Mouse (Mus musculus): ENCODE results near the gene Fam69b.

Fam69b gene

GRCm38 (mm10) chr2:26627921-26628739 lies at the start of gene Fam69b:
Gene Fam69b (plus strand): TSS chr2:26628457.
- DNase-seq = peak; percentile 99

- DNase-seq = no peak
These were observed 48.5 kb upstream of the Fam69b start, which contains the start of gene Egfl7 for GRCm38 (mm10) chr2:26579714-26580113. Gene Egfl7 (plus strand): TSS chr2:26580014.

DNA sequence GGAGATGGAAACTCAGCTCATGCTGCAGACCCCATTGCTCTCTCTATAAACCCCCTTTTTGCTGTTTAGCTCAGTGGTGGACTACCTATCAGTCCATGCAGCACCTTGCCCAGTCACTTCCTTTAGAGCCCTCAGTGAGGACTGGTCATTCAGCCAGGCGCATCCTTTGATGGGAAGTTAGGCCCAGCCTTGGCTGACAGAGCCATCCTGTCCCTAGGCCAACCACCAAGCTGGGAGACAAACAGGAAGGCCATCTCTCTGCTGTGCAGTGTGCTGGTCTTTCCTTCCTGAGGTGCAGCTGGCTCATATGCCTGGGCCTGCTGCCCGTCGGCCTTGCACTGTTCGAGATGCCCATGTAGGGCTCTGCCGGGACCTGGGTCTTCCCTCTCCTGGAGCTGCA lies 47.5 kb upstream of the Fam69b start:
- peak; percentile 97 for DNase-seq

GRCm38 (mm10) chr2:26582203-26582602 lies 46.1 kb upstream of the Fam69b start:
- DNase-seq = peak; percentile 98

DNA sequence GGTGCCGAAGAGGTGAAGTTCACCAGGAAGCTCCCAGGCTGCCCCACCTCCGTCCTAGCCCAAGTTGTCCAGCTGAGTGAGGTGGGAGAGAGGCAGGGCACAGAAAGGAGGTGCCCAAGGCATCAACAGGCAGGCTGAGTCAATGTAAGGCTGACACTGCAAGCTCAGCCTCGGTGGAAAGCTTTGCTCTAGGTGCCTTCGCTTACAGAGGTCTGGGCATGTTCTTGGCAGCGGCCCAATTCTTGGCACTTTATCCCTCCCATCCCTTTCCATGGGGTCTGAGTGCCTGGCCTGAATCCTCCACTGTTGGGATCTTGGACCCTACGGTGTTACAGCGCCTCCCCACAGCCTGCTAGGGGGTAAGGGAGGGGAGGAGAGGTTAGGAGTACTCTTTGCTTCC lies 45.5 kb upstream of the Fam69b start:
- DNase-seq = peak; percentile 96

- peak; percentile 100 for DNase-seq
These were observed 44.6 kb upstream of the Fam69b start for GRCm38 (mm10) chr2:26583640-26584039.

DNA sequence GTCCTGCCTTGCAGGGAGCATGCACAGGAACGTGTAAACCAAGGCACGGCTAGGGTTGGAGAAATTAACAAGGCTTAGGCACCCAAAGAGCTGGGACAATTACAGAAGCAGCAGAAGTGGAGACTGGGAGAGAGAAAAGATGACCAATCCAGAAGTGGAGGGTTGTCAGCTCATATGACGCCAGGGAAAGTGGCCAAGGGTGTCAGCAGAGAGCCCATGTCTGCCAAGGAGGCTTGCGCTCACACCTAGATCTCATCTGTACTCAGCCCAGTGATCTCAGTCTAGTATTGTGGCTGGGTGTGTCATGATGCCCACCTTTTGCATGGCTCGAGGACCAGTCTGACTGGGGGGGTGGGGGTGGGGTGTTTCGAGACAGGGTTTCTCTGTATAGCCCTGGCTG lies 42.5 kb upstream of the Fam69b start:
- peak; percentile 95 for DNase-seq

- DNase-seq = peak; percentile 97
These were observed 41.8 kb upstream of the Fam69b start, which contains the start of gene Gm20532 for GRCm38 (mm10) chr2:26586294-26587043. Gene Gm20532 (plus strand): TSS chr2:26586639.

DNA sequence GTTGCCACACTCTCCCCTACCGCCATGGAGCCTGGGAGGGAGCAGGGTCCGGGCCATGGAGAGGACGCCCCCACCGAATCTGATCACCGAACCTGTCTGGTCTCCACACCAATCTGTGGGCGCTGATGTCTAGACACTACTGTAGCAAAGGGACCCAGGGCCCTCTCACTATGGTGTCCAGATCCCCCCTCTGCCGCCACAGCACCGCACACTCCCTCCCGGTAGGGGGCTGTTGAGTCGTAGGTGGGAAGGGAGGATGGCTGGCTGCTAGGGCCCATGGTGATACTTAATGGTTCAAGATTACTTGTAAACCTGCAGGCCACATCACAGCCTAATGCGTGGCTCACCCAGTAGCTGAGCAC lies 41.2 kb upstream of the Fam69b start:
- no peak for DNase-seq

DNA sequence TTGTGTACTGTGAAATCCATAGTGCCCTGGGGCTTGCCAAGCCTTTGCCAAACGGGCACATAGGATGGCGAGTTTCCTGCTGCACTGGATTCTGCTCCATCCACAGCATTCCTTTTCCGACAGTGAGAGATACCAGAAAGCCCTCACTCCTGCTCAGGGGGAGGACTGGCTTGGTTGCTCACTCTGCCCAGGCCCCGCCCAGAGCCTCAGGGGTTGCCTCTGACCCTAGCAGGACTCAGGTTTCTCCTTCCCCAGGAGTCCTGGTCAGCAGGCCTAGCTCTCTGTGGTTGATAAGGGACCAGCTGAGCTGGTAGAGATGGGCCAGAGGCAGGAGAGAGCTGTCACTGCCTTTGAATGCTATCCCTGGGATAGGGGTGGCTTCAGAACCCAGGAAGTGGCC lies 39.7 kb upstream of the Fam69b start:
- DNase-seq = no peak

DNA sequence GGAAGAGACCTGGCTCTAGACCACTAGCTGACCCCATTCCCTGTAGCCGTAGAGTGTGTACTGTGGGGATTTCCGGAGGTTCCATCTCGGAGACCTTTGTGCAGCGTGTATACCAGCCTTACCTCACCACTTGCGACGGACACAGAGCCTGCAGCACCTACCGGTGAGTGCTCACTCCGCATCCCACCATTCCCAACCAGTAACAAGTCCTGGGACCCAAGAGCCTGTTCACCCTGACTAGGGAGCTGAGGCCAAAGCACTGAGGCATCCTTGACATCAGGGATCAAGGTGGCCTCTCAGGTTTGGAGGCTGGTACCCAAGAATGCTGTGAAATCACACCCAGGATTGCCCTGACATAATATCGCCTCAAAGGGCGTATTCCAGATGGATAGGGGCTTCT lies 39.0 kb upstream of the Fam69b start:
- DNase-seq = peak; percentile 95

GRCm38 (mm10) chr2:26590282-26590681 lies 38.0 kb upstream of the Fam69b start:
- no peak for DNase-seq

DNA sequence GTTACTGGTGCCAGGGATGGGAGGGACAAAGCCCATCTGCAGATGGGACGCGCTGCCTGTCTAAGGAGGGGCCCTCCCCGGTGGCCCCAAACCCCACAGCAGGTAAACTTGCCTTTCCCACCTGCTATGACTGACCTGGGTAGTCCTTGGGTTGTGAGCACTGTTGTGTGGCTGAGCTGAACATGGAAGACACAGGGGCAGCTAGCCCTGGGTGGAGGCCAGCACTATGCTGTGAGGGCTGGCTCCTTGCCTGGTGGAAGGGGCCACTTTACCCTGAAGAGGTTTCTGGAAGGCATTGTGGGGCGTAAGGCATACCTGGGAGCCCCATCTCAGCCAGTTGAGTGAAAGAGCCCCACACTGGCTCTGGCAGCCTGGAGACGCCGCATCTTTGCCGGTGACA lies 37.3 kb upstream of the Fam69b start:
- DNase-seq = peak; percentile 93

DNA sequence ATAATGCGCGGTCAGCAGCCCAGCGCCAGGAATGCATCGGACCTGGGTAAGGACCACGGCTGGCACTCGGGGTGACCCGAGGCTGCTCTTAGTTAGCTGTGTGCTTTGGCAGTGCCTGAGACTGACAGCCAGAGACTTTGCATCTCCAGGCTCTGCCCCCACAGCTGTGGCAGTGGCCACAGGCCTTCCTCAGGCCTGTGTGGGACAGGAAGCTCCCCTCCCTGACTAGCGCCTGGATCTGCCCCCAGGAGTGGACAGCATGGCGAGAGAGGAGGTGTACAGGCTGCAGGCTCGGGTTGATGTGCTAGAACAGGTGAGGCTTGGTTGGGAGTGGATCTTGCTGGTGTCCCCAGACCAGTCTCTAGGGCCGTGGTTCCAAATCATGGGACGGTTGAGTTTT lies 36.8 kb upstream of the Fam69b start:
- peak; percentile 93 for DNase-seq

GRCm38 (mm10) chr2:26593211-26594021 lies 34.8 kb upstream of the Fam69b start:
- DNase-seq = peak; percentile 96

DNA sequence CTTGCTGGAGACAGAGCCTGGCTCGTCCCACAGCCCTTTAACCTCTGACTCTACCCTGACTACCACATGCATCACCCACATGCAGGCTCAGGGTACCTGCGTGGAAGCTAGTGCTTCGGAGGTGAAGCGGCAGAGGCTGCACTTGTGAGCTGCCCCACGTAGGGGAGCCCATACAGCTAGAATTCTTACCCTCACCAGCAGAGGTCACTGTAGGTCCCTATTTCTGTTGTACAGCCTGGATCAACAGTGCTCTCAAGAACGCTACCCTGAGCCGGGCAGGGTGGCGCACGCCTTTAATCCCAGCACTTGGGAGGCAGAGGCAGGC lies 34.3 kb upstream of the Fam69b start:
- peak; percentile 98 for DNase-seq

DNA sequence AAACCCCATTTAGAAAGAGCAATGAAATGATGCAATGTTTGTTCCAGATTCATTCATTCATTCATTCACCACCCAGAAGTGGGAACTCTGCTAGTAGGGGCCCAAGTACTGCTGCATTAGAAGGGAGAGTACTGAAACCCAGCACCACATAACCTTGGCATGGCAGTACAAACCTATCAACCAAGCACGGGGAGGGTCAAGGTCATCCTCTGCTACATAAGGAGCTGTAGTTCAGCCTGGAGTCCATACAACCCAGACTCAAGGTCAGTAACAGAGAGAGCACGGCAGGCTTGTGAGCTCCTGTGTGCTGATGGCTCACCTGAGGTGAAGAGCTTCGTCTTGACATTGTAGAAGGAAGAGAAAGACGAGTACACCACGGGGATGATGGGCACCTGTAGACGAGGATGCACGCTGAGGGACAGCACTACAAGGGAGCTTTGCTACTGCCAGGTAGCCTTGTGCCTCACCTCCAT lies 33.8 kb upstream of the Fam69b start:
- DNase-seq = no peak

- peak; percentile 97 for DNase-seq
These were observed 33.1 kb upstream of the Fam69b start for GRCm38 (mm10) chr2:26594934-26595724.

DNA sequence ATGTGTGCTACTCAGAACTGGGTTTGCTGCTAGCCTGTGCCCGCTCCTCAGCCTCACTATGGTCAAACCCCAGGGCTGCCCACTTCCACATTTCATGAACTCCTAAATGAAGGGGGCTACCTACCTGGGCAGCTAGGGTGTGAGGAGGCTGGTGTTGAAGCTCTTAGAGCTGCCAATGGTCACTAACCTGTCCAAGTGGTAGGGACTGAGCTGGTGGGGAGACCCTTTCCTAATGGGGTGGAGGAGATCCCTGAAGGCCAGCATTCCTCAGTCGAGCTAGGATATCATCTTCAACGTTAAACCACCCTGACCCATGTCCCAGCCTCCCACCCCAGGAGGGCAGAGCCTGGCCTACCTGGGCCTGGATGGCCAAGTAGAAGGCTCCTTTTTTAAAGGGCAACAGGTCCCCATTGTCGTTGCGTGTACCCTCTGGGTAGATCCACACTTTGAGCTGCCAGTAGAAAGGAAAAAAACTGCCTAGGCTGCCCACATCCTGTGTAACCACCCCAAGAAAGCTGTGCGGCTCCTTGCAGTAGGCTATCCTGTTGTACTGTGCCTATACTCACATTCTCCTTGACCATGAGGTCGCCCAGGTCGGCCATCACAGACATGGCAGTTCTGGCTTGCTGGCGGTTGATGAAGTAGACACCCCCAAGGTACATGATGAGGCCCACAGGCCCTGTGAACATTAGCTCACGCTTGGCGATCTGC lies 32.4 kb upstream of the Fam69b start:
- DNase-seq = peak; percentile 95

DNA sequence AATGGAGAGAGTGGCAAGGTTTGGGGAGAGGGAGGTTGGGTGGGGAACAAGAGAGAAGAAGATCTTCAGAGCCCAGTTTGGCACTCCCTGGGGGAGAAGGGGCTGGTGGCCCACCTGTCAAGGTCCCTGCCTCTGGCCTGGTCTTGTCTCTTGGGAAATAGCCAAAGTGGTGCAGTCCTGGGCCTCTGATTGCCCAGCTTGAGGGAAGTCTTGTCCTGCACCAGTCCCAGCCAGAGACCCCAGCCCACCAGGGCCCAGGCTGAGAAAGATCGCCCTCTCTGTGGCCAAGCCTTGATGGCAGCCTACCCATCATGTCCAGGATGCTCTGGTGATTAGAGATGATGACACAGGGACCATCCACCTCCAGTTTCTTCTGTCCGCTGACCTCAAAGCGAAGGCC lies 31.4 kb upstream of the Fam69b start:
- peak; percentile 93 for DNase-seq

GRCm38 (mm10) chr2:26597810-26598209 lies 30.4 kb upstream of the Fam69b start:
- peak; percentile 88 for DNase-seq

- no peak for DNase-seq
These were observed 29.8 kb upstream of the Fam69b start for GRCm38 (mm10) chr2:26598462-26598861.
